Mouse (Mus musculus): Measurements from ENCODE around the gene Gm9944.

The Gm9944 gene

DNA sequence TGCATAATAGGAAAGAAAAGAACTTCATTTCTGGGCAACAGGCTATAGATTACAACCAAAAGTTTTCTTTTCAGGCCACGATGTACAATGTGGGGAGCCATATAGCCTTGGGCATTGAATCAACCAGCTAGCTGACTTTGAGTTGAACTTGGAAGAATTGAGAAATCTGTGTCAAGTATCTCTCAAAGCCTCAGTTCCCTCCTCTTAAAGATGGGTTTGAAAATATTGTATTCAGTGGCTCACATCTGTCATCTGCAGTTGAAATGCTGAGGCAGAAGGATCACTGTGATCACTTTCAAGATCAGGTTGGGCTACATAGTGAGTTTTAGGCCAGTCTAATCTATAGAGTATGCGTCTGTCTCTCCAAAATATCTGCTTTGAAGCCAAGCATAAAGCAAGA is at the start of gene Gm9944:
Gene Gm9944, minus strand, starts transcription at position 101 of the 400 bp plus-strand sequence.
- no peak for DNase-seq (ENCODE audit: low spot score in 2 of 2)

DNA sequence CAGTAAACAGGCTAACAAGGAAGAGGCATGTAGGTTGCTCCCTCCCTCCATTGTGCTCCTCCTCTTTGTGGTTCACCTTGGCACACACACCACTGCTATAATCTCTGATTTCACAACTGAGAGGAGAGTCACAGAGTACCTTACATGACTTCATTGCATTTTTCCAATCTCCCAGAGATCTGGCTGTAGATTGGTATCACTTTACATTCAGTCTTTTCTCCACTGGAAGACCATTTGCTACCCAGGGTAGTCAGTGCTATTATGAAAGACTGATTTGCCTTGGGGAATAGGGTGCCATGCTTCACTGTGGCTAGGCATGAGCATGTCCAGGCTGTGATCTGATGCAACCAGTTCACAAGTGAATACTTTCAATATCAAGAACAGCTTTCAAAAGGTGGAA is 40.2 kb upstream of the Gm9944 start:
- DNase-seq (ENCODE audit: low spot score in 2 of 2), result no peak

- DNase-seq (ENCODE audit: low spot score in 2 of 2), result no peak
These were observed 15.0 kb upstream of the Gm9944 start for GRCm38 (mm10) chr4:144468091-144468490.

DNA sequence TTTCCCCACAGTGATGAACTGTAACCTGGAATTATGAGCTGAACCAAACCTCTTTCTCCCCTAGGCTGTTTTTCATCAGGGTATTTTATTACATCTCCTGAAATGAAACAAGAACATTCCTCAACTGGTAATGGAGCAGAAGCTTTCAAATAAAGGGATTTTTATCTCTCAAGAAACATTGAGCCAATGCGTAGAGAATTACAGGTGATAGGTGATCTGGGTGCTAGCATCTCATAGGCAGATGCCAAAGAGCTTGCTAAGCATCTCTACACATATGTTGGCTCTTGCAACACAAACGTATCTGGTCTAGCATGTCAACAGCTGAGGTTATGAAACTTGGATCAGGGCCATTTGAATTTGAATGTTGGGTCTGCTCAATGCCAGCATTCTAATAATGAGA is 12.1 kb upstream of the Gm9944 start:
- no peak for DNase-seq (ENCODE audit: low spot score in 2 of 2)

GRCm38 (mm10) chr4:144463656-144464055 is 10.5 kb upstream of the Gm9944 start, which contains the start of gene Aadacl3:
Aadacl3 (minus strand) TSS chr4:144463756.
- DNase-seq (ENCODE audit: low spot score in 2 of 2), result no peak

- no peak for DNase-seq (ENCODE audit: low spot score in 2 of 2)
These were observed 4.6 kb downstream of the Gm9944 start for GRCm38 (mm10) chr4:144448546-144448945.

- DNase-seq (ENCODE audit: low spot score in 2 of 2), result no peak
These were observed 11.5 kb downstream of the Gm9944 start for GRCm38 (mm10) chr4:144441582-144441981.

- DNase-seq (ENCODE audit: low spot score in 2 of 2), result no peak
These were observed 12.0 kb downstream of the Gm9944 start for GRCm38 (mm10) chr4:144441095-144441494.

DNA sequence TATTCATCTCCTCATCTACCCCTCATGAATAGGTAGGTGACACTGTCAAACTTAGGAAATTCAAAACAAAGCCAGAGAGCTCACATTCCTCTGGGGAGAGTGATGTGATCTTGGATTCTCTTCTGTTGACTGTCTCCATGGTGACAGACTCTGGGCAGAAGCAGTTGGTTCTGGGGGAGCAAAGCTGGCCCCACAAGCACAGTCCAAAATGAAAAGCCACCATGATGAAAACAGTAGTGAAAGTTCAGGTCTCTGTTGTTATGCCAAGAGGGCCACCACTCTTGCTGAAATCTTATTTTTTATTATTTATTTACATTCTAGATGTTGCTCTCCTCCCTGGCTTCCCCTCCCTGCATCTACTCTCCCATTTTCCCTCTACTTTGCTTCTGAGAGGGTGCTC is 14.4 kb downstream of the Gm9944 start, which contains the start of gene 1700012P22Rik:
Gene 1700012P22Rik, minus strand, starts transcription at position 101 of the 400 bp plus-strand sequence.
- no peak for DNase-seq (ENCODE audit: low spot score in 2 of 2)

GRCm38 (mm10) chr4:144433216-144433615 is 19.9 kb downstream of the Gm9944 start:
- no peak for DNase-seq (ENCODE audit: low spot score in 2 of 2)

DNA sequence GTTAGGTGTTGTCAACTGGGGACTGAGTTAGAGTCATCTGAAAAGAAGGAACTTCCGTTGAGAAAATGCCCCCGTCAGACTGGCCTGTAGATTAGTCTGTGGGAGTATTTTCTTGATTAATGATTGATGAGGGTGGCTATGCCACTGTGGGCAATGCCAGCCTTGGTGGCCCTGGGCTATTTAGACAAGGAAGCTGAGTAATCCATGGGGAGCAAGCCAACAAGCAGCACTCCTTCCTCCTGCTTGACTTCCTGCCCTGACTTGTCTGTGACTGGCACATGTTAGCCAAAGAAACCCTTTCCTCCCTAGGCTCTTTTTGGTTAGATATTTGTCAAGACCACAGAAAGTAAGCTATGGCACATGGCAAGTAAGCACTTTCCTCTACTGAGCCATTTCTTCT is 22.4 kb downstream of the Gm9944 start:
- no peak for DNase-seq (ENCODE audit: low spot score in 2 of 2)

DNA sequence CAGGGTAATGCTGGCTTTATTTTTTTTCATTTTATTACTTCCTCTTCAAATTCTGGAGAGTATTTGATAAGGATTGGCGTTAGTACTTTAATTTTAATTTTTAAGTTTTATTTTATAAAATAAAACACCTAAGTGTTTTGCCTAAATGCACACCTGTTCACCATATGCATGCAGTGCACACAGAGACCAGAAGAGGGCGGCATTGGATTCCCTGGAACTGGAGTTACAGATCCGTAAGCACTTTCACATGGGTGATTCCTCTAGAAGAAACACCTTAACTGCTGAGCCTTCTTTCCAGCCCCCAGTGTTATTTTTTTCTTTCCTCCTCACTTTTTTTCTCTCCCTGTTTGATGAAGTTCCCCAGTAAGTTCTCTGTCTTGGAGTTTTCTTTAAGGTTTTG is 24.2 kb downstream of the Gm9944 start:
- no peak for DNase-seq (ENCODE audit: low spot score in 2 of 2)

- DNase-seq (ENCODE audit: low spot score in 2 of 2), result no peak
These were observed 28.5 kb downstream of the Gm9944 start for GRCm38 (mm10) chr4:144424590-144424989.

DNA sequence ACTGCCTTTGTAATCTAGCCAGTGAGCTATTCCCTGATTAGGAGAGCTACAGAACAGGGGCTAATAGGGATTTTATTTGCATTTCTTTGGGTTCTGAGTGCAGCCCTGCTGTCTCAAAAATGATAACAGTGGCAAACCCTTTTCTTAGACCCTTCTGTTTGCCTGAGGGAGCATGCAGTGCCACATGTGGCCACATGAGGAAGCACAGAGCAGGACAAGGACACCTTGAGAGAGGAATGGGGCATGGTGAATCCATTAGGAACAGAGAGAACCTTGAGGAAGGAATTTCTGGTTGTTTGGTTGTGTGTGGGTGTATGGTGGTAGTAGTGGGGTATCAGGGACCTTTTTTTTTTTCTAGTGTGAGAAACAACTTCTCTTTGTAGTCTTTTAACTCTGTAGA is 32.5 kb downstream of the Gm9944 start:
- DNase-seq (ENCODE audit: low spot score in 2 of 2), result no peak

- no peak for DNase-seq (ENCODE audit: low spot score in 2 of 2)
These were observed 44.8 kb downstream of the Gm9944 start, which contains the start of gene Pramef12 for GRCm38 (mm10) chr4:144408290-144408689. Pramef12 (minus strand) TSS chr4:144408464.

DNA sequence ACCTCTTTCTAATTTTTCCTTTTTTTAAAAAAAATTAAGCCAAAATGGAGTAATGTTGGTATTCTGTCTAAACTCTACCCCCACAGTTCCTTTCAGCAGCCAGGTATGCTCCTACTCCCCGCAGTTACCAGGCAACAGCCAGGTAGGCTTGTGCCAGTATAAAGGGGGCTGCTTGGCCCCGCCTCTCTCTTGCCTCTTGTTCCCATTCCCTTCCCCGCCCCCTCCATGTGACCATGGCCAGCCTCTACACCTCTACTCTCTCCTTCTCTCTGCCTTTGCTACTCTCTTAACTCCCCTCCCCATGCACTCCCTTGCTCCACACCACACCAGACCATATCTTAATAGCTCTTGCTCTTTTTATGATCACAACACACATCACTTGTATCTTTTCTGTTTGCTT is 46.9 kb downstream of the Gm9944 start:
- no peak for DNase-seq (ENCODE audit: low spot score in 2 of 2)

DNA sequence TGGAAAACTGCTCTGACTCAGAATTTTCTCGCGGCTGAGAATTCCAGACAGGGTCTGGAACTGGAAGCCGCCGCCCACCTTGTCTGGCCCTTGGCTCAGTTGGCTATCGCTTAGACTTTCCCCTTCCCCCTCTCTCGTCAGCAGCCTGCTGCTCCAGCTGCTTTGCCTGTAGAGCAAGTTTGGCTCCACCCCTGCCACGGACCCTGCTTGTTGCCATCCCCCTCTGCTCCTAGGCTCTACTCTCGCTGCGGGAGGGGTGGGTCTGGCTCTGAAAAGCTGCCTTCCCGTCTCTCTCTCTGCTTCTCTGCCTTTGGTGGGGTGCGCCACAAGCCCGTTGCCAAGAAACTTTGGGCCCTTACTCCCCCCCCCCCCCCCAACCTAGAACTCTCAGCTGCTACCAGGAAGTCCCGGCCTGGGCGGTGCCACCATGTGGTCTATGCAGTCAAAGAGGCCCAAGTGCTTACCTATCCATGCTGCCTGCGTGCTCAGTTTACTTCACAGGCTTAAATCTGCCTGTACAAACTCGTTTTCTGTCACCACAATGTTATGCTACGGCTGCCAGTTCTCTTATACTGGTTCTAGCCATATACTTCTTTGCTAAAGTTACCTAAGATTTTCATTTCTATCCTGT is 48.5 kb downstream of the Gm9944 start:
- DNase-seq (ENCODE audit: low spot score in 2 of 2), result no peak
